Mouse (Mus musculus) megakaryocyte progenitor cell, adult 5-6 weeks (primary cell): ENCODE measurements around the gene Birc2. TPM values are rescaled to one million over a fixed set of nuclear protein-coding genes. Genes with fewer than 3 reads are reported as not detected.
A peak's percentile ranks its signal among the peaks of the same experiment; 100 is the strongest.

Experiments
- ATAC-seq: replicated peaks from 2 replicates; pipeline ENCODE4 v1.8.0; 2016; ENCODE audit warnings: mild to moderate bottlenecking, moderate TSS enrichment, inconsistent platforms; ENCODE audit not compliant: poor library complexity
- total RNA-seq, 2 experiments: library from RNA; stranded (forward) in 1 of 2; stranded (reverse) in 1 of 2; fragments of 157-497, 149-512 nt in 1 of 2; fragments of 200-1000 nt in 1 of 2; gene quantifications; 2 replicates each; pipeline versions ENCODE4 v1.2.3 to v1.2.4; 2015 to 2017

Gene Birc2
- total RNA-seq, 2 experiments from 2014 or later, result 34.1 to 36.2 TPM

- ATAC-seq, result no peak
These were observed 46.9 kb downstream of the Birc2 start for GRCm38 (mm10) chr9:7789764-7790575.

- ATAC-seq, result no peak
These were observed 48.5 kb downstream of the Birc2 start for GRCm38 (mm10) chr9:7788411-7788810.

- no peak for ATAC-seq
These were observed 50.8 kb downstream of the Birc2 start for GRCm38 (mm10) chr9:7786086-7786485.

- ATAC-seq, result no peak
These were observed 51.5 kb downstream of the Birc2 start for GRCm38 (mm10) chr9:7785396-7785795.

GRCm38 (mm10) chr9:7784615-7785012, 52.2 kb downstream of the Birc2 start:
- ATAC-seq, result no peak

- no peak for ATAC-seq
These were observed 52.8 kb downstream of the Birc2 start for GRCm38 (mm10) chr9:7783823-7784614.

- ATAC-seq, result peak; percentile 74
These were observed 56.4 kb downstream of the Birc2 start for GRCm38 (mm10) chr9:7780250-7781150.

GRCm38 (mm10) chr9:7779786-7780185, 57.1 kb downstream of the Birc2 start:
- ATAC-seq, result no peak

GRCm38 (mm10) chr9:7778771-7779170, 58.1 kb downstream of the Birc2 start:
- no peak for ATAC-seq

- ATAC-seq, result no peak
These were observed 59.2 kb downstream of the Birc2 start for GRCm38 (mm10) chr9:7777652-7778051.

- no peak for ATAC-seq
These were observed 59.9 kb downstream of the Birc2 start for GRCm38 (mm10) chr9:7776940-7777339.

- peak; percentile 59 for ATAC-seq
These were observed 60.9 kb downstream of the Birc2 start for GRCm38 (mm10) chr9:7775986-7776385.

GRCm38 (mm10) chr9:7775011-7775410, 61.9 kb downstream of the Birc2 start:
- ATAC-seq, result peak; percentile 27

- peak; percentile 62 for ATAC-seq
These were observed 62.3 kb downstream of the Birc2 start for GRCm38 (mm10) chr9:7774538-7774937.

- no peak for ATAC-seq
These were observed 63.2 kb downstream of the Birc2 start for GRCm38 (mm10) chr9:7773686-7774085.

GRCm38 (mm10) chr9:7772773-7773454, 64.0 kb downstream of the Birc2 start:
- ATAC-seq, result no peak

- no peak for ATAC-seq
These were observed 64.5 kb downstream of the Birc2 start for GRCm38 (mm10) chr9:7772361-7772760.

GRCm38 (mm10) chr9:7769491-7769890, 67.4 kb downstream of the Birc2 start:
- ATAC-seq, result no peak

GRCm38 (mm10) chr9:7769081-7769480, 67.8 kb downstream of the Birc2 start:
- no peak for ATAC-seq
